Mouse (Mus musculus): ENCODE data around the gene Svopl. TPM values are rescaled to one million over a fixed set of nuclear protein-coding genes. Genes with fewer than 3 reads are reported as not detected.

Gene Svopl
- polyA plus RNA-seq (2015; fragmentation: Nextera tagmentation; extraction: Ambion mirVana), result 0.86 and 0.94 TPM in 2 replicates

- H3K4me3 ChIP-seq (replicated peaks), result no peak within 1 kb of the TSS
- 20% methylated on average over 6 of the region's 6 CpGs for WGBS
Measured at GRCm38 (mm10) chr6:38046838-38047237, at the start of gene Svopl. Gene Svopl (minus strand): TSS chr6:38046996.

DNA sequence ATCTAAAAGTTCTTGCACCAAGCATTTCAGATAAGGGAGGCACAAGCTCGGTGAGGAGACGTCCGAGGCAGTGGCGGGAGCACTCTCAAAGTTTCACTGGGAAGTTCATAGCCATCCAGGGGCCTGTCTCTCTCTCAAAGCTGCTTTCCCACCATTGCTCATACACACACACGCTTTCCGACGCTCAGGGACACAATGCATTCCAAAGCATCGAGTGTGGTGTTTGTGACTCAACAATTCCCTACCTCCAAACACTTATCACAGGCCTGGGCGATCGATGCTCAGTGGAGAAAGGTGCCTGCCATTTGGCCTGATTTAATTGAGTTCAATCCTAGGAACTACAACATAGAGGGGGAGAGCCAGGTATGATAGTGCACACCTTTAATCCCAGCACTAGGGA lies 47.9 kb upstream of the Svopl start:
- H3K4me1 ChIP-seq, result no peaks in the 10 kb centered on the region
- WGBS, result 81% methylated on average over 10 of the region's 10 CpGs
- H3K36me3 ChIP-seq, result no peaks in the 10 kb centered on the region; the same call in 1 of the 2 replicates
- H3K9me3 ChIP-seq, result no peaks in the 10 kb centered on the region
- H3K27ac ChIP-seq, result no peak overlapping the region
- no peak for ATAC-seq (ENCODE audit: insufficient read depth, low FRiP score, low read depth)
- no peak overlapping the region for H3K4me3 ChIP-seq (replicated peaks)
- H3K4me2 ChIP-seq, result no peak overlapping the region
- H3K9ac ChIP-seq, result no peak overlapping the region
- H3K27me3 ChIP-seq (replicated peaks), result no peaks in the 10 kb centered on the region

More at GRCm38 (mm10) chr6:38046838-38047237, at the start of gene Svopl:
- no peak for ATAC-seq (ENCODE audit: insufficient read depth, low FRiP score, low read depth)
- no peak within 1 kb of the TSS for H3K4me2 ChIP-seq
- peaks cover 4% of the 10 kb centered on the region; the same call in 1 of the 2 replicates for H3K4me1 ChIP-seq
- no peaks in the 10 kb centered on the region for H3K27me3 ChIP-seq (replicated peaks)
- H3K27ac ChIP-seq, result no peak within 1 kb of the TSS
- H3K9ac ChIP-seq, result no peak within 1 kb of the TSS
- no peaks in the 10 kb centered on the region for H3K9me3 ChIP-seq
- H3K36me3 ChIP-seq, result no peaks in the 10 kb centered on the region

GRCm38 (mm10) chr6:38092539-38092938 lies 45.7 kb upstream of the Svopl start:
- Histone ChIP-seq H3K4me2 (no peak overlapping the region), H3K4me3 (replicated peaks) (no peak overlapping the region), H3K27ac (no peak overlapping the region), H3K4me1 (no peaks in the 10 kb centered on the region), H3K9me3 (no peaks in the 10 kb centered on the region), H3K27me3 (replicated peaks) (no peaks in the 10 kb centered on the region), H3K9ac (no peak overlapping the region), H3K36me3 (no peaks in the 10 kb centered on the region; the same call in 1 of the 2 replicates)
- 88% methylated on average over 8 of the region's 8 CpGs for WGBS
- ATAC-seq (ENCODE audit: insufficient read depth, low FRiP score, low read depth), result no peak

DNA sequence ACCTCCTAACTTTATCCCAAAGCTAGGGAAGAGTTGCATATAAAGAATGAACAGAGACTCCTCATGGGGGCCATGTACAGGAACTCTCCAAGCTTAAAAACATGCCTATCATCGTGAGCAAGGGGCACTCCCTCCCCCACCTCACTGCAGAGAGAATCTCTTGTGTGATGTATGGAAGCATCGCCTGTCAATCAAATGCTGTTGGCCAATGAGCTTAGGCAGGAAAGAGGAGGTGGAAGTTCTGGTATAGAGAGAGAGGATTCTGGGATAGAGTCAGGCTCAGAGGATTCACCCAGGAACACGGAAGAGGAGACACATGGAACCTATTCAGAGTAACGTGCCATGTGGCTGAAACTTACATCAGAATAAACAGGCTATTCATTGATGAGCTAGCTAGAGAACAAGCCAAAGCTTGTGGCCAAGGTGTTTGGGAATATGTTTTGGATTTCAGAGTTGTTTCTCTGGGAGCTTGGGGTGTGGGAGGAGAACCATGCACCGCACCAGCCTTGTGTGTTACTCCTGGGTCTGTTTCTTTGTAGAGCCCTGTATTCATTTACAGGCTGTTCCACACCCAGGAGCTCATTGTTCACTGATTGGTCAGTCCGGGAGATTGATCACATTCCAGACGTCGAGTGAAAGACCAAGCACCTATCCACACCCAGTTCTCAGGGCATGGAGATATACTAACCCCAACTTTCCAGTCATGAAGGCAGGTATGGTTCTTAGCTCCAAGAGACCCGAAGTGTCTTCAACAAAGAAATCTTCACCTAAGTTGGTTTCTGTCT lies 40.6 kb upstream of the Svopl start:
- Histone ChIP-seq H3K9me3 (no peaks in the 10 kb centered on the region), H3K4me1 (no peaks in the 10 kb centered on the region), H3K36me3 (no peaks in the 10 kb centered on the region; the same call in 1 of the 2 replicates), H3K9ac (no peak overlapping the region), H3K4me3 (replicated peaks) (no peak overlapping the region), H3K27ac (no peak overlapping the region), H3K4me2 (no peak overlapping the region), H3K27me3 (replicated peaks) (no peaks in the 10 kb centered on the region)
- WGBS, result 68% methylated on average over 9 of the region's 9 CpGs
- peak; percentile 31; the same call in 1 of the 2 replicates for ATAC-seq (ENCODE audit: insufficient read depth, low FRiP score, low read depth)

- Histone ChIP-seq H3K4me1 (peaks cover 8% of the 10 kb centered on the region; the same call in 1 of the 2 replicates), H3K27ac (no peak overlapping the region)
- 33% methylated on average over 4 of the region's 4 CpGs for WGBS
Measured at GRCm38 (mm10) chr6:38083204-38083603, 36.4 kb upstream of the Svopl start.

DNA sequence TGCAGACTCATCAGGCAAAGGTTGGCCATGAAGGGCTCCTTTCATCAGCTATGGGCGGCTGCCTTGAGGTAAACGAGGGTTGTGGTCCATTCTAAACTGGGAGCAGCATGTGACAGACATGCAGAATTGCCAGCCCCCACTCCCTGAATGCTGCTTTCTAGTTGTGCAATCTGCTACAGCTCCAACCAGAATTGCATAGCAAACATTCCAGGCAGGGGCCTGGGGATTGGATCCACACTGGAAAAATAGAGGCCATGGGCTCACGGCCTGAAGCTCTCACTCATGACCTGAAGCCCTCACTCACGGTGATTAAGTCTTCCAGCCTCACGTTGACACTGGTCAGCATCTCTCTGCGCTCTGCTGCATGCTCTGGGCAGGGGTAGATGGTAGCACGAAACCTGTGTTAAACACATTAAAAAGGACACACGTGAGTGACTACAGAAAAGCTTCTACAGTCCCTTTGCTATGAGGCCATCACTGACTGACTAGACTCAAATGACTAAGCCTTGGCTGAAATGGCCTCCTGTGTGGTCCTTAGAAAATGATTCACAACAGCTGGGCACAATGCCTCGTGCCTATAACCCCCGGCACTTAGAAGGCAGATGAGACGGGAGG lies 35.0 kb upstream of the Svopl start:
- no peaks in the 10 kb centered on the region for H3K27me3 ChIP-seq (replicated peaks)
- H3K9ac ChIP-seq, result no peak overlapping the region
- no peaks in the 10 kb centered on the region for H3K36me3 ChIP-seq
- no peak overlapping the region for H3K4me3 ChIP-seq (replicated peaks)
- ATAC-seq (ENCODE audit: insufficient read depth, low FRiP score, low read depth), result no peak
- no peak overlapping the region for H3K4me2 ChIP-seq
- no peaks in the 10 kb centered on the region for H3K9me3 ChIP-seq
- 0 out of 2 replicates have a peak overlapping the region, but pooled peaks have one; percentile 21 for H3K27ac ChIP-seq
- H3K4me1 ChIP-seq, result peaks cover 8% of the 10 kb centered on the region; the same call in 1 of the 2 replicates
- 43% methylated on average over 11 of the region's 11 CpGs for WGBS

More at GRCm38 (mm10) chr6:38083204-38083603, 36.4 kb upstream of the Svopl start:
- Histone ChIP-seq H3K9me3 (no peaks in the 10 kb centered on the region), H3K9ac (no peak overlapping the region), H3K36me3 (no peaks in the 10 kb centered on the region), H3K4me3 (replicated peaks) (no peak overlapping the region), H3K4me2 (no peak overlapping the region), H3K27me3 (replicated peaks) (no peaks in the 10 kb centered on the region)
- no peak for ATAC-seq (ENCODE audit: insufficient read depth, low FRiP score, low read depth)

DNA sequence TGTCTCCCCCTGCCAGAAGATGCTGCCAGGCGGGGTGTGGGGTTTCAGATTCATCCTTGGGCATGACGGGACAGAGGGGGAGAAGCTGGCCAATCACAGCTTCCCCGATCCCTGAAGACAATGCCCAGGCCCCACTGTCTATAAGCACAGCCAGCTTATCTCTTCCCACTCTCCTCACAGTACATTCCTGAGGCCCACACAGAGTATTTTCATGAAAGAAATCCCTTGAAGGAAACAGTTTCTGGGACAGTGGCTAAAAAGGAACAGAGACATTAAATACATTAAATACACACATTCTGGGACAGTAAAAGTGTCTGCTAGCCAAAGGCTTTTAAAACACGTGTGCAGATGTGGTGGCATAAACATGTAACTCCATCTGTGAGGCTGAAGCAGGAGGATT lies 33.6 kb upstream of the Svopl start:
- Histone ChIP-seq H3K27me3 (replicated peaks) (no peaks in the 10 kb centered on the region), H3K4me1 (peaks cover 8% of the 10 kb centered on the region; the same call in 1 of the 2 replicates), H3K27ac (no peak overlapping the region), H3K4me3 (replicated peaks) (no peak overlapping the region), H3K9ac (no peak overlapping the region), H3K4me2 (no peak overlapping the region), H3K9me3 (no peaks in the 10 kb centered on the region), H3K36me3 (no peaks in the 10 kb centered on the region)
- ATAC-seq (ENCODE audit: insufficient read depth, low FRiP score, low read depth), result no peak
- WGBS, result 54% methylated on average over 4 of the region's 4 CpGs

DNA sequence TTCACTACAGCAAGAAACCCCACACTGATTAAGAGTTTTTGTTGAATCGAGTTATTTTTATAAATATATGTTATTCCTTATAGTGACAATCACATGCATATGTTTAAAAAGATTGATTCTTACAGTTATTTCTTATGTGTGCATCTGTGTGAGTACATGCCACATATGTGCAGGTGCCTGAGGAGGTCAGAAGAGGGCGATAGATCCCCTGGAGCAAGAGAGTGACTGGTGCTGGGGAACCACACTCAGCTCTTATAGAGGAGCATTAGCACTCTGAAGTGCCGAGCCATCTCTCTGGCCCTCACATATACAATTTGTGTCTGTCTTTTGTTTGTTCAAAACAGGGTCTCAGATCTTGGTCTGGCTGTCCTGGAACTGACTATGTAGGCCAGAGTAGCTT lies 26.8 kb upstream of the Svopl start:
- Histone ChIP-seq H3K36me3 (no peaks in the 10 kb centered on the region), H3K9me3 (no peaks in the 10 kb centered on the region), H3K27me3 (replicated peaks) (no peaks in the 10 kb centered on the region), H3K4me1 (no peaks in the 10 kb centered on the region), H3K9ac (no peak overlapping the region), H3K27ac (no peak overlapping the region), H3K4me2 (no peak overlapping the region), H3K4me3 (replicated peaks) (no peak overlapping the region)
- ATAC-seq (ENCODE audit: insufficient read depth, low FRiP score, low read depth), result no peak
- 87% methylated on average over 3 of the region's 3 CpGs for WGBS

DNA sequence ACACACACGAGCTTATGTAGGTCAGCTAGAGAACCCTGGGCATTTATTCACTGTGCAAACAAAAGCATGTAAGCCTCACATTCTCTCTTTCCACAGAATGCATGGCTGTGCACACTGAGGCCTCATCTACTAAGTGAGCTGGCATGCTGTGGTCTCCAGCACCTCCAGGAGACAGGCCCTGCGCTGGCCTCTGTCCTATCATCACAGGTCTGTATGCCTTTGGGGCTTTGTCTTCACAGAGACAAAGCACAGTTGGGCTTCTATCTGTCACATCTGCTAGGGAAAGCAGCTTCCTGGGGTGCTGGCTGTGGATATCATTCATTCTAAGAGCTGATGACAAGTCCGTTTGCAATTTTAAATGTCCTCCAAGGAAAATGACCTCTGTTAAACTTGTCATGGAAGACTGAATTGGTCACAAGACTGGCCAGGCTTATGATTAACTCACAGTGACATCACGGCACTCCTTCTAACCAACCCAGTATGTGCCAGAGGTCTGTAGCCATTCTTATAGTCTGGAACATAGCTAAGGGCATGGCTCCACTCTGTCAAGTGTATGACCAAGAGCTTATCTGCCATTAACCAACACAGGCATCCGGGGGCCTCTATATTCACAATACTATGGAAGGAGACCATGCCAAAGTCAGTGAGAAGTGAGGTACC lies 25.5 kb upstream of the Svopl start:
- ATAC-seq (ENCODE audit: insufficient read depth, low FRiP score, low read depth), result no peak
- H3K4me1 ChIP-seq, result no peaks in the 10 kb centered on the region
- H3K36me3 ChIP-seq, result no peaks in the 10 kb centered on the region
- H3K4me3 ChIP-seq (replicated peaks), result no peak overlapping the region
- no peaks in the 10 kb centered on the region for H3K9me3 ChIP-seq
- no peak overlapping the region for H3K4me2 ChIP-seq
- H3K9ac ChIP-seq, result no peak overlapping the region
- H3K27me3 ChIP-seq (replicated peaks), result no peaks in the 10 kb centered on the region
- whole genome bisulfite sequencing, result 62% methylated on average over 5 of the region's 5 CpGs
- H3K27ac ChIP-seq, result no peak overlapping the region

DNA sequence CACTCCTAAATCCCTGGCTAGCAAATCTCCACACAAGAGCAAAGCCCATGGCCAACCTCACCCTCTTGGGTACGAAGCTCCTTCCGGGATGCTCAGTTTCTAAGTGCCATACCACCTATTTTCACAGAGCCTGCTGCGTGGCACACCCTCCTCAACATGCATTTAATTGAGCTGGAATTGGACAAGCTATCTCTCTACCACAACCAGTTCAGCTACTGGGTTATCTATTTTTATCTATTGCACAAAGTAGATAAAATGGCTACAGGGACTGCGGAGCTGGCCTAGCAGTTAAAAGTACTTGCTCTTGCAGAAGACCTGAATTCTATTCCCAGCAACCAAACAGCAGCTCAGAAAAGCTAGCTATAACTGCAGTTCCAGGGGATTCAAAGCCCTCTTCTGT lies 24.5 kb upstream of the Svopl start:
- H3K4me2 ChIP-seq, result no peak overlapping the region
- no peaks in the 10 kb centered on the region for H3K27me3 ChIP-seq (replicated peaks)
- H3K9me3 ChIP-seq, result no peaks in the 10 kb centered on the region
- WGBS, result 84% methylated on average over 4 of the region's 4 CpGs
- no peak for ATAC-seq (ENCODE audit: insufficient read depth, low FRiP score, low read depth)
- H3K9ac ChIP-seq, result no peak overlapping the region
- H3K36me3 ChIP-seq, result no peaks in the 10 kb centered on the region
- no peak overlapping the region for H3K4me3 ChIP-seq (replicated peaks)
- no peaks in the 10 kb centered on the region for H3K4me1 ChIP-seq
- H3K27ac ChIP-seq, result no peak overlapping the region

DNA sequence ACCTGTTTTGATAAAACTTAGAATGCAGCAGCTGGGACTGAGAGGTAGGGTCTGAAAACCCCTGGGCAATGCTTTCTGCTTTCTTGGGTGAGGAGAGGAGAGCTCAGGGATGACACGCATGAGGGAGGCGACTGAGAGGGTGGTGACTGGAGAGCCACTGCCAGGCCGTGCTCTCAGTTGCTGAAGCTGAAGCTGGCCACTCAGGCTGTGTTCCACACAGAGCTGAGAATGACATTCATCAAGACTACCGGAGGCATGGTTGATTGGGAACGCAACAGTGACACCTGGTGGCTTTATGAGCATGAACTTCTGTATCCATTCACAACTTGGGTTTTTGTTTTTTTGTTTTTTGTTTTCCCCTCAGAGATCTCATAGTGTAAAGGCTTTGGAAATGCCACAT lies 19.4 kb upstream of the Svopl start:
- ATAC-seq (ENCODE audit: insufficient read depth, low FRiP score, low read depth), result no peak
- no peak overlapping the region for H3K4me2 ChIP-seq
- H3K36me3 ChIP-seq, result no peaks in the 10 kb centered on the region
- no peaks in the 10 kb centered on the region for H3K9me3 ChIP-seq
- no peak overlapping the region for H3K4me3 ChIP-seq (replicated peaks)
- WGBS, result 4% methylated on average over 5 of the region's 5 CpGs
- H3K9ac ChIP-seq, result no peak overlapping the region
- H3K27ac ChIP-seq, result no peak overlapping the region
- no peaks in the 10 kb centered on the region for H3K27me3 ChIP-seq (replicated peaks)
- H3K4me1 ChIP-seq, result peaks cover 4% of the 10 kb centered on the region; the same call in 1 of the 2 replicates

Data from stomach, embryonic 15.5 days (tissue).